Mouse (Mus musculus): ENCODE measurements at regions not wholly inside any gene's neighbourhood (a gene's known extent, or its start where the extent isn't known, plus 50 kb on each side); places are given as distances from the start of the nearest gene placed in this dataset.
A peak's percentile ranks its signal among the peaks of the same experiment; 100 is the strongest.
"Not testable (repeated sequence)": the region's sequence is repeated elsewhere in the genome, so short reads cannot be mapped to it uniquely, and the experiment has no call there.

DNA sequence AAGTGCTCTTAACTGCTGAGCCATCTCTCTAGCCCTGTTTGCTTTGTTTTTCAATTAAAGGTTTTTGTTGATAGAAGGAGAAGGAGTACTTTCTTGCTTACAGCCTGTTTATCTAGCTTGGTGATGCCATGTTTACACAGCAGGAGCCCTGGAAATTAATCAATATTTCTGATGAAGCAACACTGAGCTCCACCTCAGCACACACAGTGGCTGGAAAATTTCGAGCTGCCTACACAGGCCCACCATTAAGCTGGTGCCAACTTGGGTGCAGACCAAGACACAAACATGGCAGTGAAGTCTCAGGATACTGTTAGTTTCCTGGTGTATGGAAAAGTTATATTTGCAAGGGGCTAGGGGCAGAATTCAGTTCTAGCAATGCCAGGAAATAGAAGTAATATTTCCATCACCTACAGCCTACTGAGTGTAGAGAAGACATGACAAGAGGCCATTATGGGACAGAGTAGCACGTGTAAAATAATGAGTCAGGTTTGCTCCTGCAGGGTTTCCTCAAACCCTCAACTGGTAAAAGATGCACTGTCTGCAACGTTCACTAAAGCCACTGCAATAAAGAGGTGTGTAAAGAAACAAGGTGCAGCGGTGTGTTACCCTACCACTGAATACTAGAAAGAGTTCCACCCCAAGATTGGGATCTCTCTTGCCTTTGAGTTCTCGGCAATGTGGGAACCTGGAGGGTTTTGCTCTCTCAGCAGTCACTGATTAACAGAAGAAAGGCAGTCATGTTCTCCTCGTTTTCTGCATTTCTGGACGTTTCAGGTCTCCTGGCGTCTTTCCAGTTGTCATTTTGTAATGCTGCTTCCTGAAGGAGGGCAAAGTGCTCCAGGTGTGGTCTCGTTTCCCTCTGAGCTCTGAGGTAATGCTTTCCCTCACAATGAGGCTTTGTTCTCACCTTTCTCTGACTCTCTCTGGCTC lies 108.8 kb upstream of the Fhl2 start:
- no peak for DNase-seq (ENCODE audit: inconsistent ontology term)

DNA sequence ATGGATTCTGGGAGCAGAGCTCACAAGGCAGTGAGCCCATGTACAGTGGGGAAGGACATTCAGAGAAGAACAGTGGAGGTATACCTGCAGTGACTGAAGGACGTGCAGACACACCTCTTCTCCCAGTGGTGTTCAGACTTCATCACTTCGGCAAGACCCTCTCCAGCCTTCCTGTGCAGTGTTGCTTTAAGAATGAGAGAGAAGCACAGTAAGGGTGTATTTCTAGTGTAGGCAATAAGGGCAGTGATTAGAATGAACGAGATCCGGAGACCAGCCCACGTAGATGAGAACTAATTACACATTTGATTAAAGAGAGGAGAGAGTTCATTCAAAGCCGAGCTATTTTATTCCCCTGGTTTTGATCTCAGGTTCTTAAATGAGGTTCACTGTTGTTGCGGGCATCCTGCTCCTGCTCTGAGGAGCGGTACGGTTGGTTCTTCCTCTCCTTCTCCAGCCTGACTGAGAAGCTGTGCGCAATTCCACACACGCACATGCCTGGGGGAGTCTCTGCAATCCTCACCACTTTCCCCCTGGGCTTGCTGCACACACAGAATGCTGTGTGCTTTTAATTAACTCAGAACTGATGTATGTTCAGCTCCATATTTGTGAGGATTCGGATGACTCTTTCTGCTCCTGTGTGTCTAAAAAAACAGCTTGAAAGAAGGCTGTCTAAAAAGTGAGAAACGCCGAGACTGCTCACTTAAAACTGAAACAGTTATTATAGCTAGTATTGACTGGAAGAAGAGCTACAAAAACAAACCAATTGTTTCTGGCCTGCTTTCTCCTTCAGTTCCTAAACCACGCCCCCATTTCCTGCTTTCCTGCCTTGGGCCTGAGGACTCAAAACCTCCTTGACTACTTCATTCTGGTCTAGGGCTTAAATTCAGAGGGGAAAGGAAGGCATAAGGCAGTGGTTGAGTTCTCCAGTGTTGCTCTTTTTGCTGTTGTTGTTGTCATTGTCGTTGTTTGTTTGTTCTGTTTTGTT lies 114.2 kb upstream of the Fhl2 start:
- no peak for DNase-seq (ENCODE audit: inconsistent ontology term)

DNA sequence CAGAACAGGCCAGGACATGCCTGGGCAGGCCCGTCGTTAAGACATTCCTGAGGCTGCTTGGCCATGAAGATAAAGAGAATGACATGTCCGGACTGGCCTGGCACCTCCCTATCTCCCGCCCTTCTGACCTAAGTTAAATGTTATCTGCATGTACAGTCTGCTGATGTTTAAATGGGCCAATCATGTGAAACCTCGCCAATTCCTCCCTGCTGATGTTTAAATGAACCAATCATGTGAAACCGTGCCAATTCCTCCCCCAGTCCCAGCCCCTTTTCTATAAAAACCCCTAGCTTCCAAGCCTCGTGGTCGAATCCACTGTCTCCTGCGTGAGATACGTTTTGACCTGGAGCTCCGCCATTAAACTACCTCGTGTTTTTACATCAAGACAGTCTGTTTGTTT lies 119.5 kb upstream of the Fhl2 start:
- DNase-seq (ENCODE audit: inconsistent ontology term): not testable (repeated sequence)

DNA sequence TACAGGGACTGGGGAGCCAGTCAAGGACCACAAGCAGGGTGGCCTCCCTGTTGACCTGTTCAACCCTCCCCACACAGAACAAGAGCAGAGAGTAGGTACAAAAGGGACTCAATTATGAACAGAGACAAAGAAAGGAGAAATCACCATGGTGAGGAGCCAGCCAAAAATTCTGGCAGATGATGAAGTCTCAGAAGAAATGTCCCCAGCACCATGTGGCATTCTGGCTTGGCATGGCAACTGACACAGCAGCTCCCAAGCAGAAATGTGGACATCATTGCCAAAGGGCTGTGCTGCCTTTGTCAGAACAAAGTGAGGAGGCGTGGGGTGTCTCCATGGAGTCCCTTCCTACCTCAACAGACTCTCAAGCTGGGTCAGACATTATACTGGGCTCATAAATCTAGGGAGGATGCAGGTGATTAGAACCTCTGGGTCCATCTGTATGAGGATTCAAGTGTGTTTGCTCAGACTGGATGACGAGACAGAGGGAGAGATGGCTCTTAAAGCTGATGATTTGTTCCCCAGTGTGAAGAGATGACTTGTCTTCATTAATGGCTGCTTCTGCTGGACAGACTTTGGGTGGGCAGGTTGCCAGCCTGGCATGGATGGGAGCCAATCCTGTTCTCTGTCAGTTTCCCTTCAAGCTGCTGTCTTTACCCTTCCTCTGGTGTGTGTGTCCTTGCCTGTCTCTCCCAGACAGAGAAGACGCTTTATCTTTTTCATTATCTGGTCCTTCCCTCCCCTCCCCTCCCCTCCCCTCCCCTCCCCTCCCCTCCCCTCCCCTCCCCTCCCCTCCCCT lies 120.5 kb upstream of the Fhl2 start:
- peak; percentile 76 for DNase-seq (ENCODE audit: inconsistent ontology term)

DNA sequence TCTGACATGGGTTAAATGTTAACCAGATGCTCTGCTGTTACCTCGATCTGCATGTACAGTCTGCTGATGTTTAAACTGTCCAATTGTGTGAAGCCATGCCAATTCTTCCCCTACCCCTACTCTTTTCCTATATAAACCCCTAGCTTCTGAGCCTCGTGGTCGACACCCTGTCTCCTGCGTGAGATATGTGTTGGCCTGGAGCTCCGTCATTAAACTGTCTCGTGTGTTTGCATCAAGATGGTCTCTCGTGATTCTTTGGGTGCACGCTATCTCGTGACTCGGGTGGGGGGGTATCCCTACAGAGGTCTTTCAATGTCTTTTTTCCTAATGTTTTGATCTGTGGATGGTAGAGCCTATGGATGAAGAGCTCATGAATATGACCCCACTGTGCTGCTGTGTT lies 110.9 kb upstream of the Nck2 start:
- not testable (repeated sequence) for DNase-seq (ENCODE audit: inconsistent ontology term)

DNA sequence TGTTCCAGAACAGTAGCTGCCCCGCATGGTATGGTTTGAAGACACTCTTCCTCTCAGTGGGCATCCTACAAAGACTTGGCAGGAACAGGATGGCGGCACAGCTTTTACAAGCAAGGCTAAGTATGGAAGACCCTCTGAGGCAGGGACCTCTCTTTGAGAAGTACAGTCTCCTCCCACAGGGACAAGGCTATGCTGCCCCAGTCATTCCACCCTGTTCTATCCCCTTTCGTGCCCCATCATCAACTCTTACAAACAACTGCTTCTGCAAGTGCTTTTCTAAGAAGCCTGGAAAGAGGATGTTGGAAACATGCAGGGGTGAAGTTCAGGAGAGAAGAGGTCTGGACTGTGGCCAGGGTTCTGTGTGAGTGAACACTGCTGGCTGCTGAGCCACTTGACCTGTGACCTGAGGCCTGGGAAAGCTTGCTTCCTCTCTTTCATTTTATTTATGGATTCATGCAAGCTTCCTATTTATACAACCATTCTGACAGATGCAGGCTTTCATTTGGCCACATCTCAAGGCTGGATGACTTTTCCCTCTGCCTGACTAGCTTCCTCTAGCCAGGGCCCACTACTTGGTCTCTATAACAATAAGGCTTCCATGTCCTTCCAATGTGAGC lies 107.1 kb upstream of the Nck2 start:
- peak; percentile 30 for DNase-seq (ENCODE audit: inconsistent ontology term)

DNA sequence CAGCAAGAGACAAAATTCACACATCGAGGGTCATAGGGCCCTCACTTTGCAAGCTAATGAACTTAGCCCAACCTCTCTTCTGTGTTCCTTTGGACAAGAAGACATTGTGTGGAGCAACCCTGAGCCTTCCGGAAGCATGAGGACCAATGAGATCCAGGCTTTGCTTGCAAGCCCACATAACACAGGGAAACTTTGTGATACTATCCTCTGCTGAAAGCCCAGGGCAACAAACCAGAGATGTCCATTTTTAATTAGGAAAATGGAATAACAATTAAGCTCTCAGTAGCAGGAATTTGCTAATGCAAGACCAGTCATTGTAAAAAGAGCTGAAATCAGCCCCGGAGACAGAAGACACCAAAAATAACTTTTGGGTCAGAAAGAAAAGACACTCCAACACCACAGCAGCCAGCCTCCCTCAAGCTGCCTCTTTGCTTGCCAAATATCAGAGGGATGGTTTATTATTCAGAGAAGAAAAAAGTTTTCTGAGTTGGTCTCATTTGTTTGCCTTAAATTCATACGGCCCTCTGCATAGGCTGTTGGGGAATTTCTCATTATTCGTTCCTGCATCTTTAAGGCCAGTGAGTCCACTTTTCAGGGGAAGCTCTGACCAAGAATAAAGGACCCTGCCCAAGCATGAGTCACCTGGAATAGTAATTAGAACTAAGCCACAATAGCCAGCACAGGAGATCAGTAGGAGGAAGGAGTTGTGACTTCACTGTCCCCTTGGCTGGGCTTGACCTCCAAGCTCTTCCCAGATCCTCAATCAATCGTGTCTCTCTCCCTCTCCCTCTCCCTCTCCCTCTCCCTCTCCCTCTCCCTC lies 106.1 kb upstream of the Nck2 start:
- DNase-seq (ENCODE audit: inconsistent ontology term): peak; percentile 82

DNA sequence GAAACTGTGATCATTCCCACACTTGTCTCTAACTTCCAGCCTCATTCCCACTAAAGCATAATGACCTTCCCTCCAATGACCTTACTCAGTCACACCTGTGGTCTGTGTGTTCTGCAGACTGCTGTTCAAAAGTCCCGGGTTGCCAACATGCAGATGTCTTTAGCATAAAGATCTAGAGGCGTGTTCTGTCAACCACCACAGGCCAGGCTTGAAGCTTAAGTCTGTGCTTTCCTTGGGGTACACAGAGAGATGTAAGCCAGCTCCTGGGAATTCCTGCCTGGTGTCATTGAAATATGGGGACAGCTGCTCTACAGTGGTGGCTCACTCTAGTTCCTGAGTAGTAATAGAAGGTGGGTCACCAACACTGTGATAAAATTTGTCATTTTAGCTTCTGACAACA lies 101.5 kb upstream of the Nck2 start:
- DNase-seq (ENCODE audit: inconsistent ontology term): no peak

DNA sequence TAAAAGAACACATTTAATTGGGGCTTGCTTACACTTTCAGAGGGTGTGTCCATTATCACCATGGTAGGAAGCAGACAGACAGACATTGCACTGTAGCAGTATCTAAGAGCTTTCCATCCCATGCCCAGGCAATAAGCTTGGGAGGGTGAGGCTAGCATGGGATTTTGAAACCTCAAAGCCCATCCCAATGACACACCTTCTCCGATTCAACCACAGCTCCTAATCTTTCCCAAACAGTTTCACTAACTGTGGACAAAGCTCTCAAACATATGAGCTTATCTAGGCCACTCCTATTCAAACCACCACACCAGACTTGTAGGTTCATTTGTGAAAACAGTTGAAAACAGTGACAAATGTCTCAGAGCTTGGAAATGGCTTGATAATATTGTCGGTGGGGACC lies 101.0 kb upstream of the Nck2 start:
- no peak for DNase-seq (ENCODE audit: inconsistent ontology term)

DNA sequence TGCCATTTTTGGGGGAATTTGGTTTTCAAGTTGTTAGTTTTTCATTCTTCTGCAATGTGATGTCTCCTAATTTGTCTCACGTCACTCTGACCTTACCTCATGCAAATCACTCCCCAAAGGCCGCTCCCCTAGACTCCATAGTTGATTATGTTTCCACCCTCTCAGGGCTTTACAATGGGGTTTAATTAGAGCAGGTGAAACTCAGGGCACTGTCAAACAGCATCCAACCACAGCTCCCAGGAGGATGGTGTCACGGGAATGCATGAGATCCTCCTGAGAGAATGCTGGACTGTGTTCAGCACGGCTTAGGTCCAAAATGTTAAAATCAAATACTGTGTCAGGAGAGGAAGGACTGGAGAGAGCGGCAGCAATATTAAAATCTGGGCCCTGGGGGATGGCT lies 100.4 kb upstream of the Nck2 start:
- DNase-seq (ENCODE audit: inconsistent ontology term): no peak

DNA sequence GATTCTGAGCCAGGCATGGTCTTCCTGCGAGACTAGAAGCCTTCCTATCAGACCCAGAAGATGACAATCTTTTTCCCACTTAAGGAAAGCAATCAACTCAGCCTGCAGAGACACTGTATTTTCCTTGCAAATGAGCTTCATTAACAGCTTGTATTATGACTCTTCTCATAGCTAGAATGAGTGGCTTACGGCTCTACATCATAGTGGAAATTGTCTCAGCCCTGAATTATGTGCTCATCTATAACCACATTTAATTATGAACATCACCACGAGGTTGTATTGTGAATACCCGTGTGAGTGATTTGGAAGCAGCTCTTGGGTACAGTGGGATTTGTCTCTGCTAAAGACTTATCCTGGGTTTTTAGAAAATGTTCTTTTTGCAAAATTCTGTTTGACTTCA lies 97.2 kb upstream of the Nck2 start:
- DNase-seq (ENCODE audit: inconsistent ontology term): no peak

DNA sequence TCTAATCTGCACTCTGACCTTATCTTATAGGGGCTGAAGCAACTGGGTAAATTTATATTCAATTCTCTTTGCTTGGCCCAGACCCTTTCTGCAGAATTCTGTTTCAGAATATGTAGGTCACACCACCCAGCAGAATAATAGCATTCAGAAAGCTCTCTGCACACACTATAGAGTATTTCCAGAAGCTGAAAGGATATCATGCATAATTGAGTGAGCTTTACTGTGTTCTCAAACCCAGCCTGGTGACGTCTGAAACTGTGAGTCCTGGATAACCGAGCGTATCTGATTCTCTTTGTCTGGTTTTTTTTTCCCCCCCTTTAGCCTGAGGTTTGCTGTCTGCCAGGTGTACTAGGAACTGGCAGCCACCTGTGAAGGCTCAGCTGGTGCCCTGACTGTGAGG lies 94.4 kb upstream of the Nck2 start:
- no peak for DNase-seq (ENCODE audit: inconsistent ontology term)

DNA sequence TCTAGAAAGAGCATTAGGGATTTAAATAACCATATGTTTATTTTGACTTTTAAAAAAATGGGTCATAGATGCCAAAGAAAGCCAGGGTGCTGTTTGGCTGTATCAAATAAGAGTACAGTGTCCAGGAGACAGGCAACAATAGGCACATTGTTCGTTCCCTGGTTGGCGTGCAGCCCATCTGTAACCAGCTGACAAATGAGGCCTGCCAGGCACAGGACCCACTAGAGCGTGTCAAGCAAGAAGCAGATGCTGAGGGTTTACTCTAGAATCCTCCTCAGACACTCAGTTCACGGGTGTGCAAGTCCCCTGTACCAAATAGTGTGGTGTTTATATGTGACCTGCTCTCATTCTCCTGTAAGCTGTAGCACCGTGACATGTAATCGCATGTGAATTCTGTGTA lies 86.2 kb upstream of the Nck2 start:
- peak; percentile 94 for DNase-seq (ENCODE audit: inconsistent ontology term)

DNA sequence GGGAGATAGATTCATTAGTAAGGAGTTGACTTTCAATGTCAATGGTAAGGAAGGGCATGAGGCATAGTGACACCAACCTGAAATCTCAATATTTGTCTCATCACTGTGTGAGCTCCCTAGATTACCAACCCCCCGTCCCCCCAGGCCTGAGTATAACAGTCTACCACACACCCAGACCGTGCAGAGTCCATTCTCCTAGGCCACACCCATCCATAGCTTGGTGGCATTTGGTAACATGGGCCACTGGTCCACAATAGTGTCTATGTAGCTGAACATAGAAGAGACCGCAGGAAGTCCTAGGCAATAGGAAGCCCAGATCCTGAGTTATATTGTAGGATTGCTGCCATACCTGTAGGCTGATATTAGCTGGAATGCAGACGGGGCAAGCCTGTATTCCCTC lies 84.7 kb upstream of the Nck2 start:
- DNase-seq (ENCODE audit: inconsistent ontology term): no peak

DNA sequence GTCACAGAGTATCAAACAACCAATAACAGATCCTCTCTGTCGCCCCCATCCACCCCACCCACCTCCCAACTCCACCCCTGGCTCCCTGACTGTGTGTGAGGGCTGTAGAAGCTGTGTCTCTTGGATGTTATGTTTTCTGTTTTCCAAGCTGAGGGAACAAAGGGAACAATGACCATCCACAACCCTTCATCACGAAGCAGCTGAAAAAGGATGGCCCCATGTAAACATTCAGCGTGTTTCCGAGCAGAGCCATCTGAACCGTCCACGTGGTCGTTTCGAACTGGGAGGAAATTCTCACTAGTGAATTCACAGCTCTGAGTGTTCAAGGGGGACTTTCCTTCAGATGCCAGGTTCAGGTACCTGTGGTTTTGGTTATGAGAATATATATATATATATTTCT lies 84.1 kb upstream of the Nck2 start:
- DNase-seq (ENCODE audit: inconsistent ontology term): no peak

DNA sequence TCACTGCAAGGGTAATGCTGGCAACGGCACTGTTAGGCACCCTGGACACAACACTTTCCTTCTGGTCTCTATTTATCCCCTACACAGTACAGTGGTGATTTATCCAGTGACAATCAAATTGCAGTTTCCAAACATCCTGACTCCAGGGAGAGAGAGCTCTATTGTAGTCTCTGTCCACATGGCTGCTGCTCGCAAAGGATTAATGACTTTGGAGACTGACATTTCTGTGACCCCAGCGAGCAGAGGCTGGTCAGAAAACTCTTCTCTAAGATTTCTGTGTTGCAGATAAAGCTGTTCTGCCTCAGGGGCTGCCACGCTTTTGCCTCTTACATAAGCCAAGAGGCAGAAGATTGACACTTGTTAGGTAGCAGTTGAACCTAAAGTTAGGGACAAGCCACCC lies 83.6 kb upstream of the Nck2 start:
- peak; percentile 58 for DNase-seq (ENCODE audit: inconsistent ontology term)

DNA sequence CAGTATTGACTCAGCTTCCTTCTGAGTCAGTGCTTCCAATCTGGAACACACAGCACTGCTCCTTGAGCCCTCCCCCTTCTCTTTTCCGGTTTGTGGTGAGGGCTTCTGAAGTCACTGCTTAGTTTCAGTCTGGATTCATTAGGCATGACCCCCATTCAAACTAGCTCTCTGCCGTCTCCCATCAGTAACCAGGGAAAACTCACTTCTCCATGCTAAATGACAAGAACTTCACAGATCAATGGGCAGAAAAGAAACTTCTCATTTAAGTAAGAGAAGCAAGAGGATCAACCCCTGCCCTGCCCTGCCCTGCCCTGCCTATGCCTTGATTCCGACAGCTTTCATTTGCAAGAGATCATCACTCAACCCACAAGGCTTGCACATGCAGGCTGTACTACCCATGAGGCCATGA lies 82.9 kb upstream of the Nck2 start:
- DNase-seq (ENCODE audit: inconsistent ontology term): peak; percentile 74

DNA sequence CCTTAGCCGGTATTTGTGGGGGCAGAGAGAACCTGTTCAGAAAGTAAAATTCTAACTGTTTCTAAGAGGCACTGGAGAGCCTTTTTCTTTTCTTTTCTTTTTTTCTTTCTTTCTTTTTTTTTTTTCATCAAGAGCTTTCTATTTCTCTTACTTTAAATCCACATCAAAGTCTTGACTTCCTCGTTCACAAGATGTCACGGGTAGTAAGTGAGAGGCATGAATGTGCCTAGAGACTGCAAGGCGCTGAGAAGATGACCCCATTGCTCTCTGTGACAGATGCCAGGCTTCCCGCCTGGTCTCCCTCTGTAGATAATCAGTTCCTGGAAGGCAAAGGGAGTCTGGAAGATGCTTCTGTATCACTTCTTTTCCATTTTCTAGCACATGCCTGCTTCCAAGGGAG lies 82.2 kb upstream of the Nck2 start:
- DNase-seq (ENCODE audit: inconsistent ontology term): no peak

DNA sequence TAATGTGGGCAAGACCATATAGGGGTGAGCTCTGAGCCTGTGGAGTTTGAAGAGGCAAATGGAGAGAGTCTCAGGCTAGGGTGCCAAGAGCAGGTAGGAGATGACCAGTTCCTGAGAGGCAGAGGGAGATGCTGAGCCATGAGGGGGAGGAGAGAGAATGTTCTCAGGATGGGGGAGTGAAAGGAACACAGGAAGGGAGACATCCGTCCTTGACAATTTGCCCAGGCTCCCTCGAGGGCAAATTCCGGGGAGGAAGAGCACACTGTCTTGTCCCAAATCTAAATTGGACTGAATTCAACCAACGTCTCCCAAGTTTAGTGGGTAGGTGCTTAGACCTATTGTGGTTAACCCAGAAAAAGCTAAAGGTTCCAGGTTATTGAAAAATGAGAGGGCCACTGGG lies 81.2 kb upstream of the Nck2 start:
- no peak for DNase-seq (ENCODE audit: inconsistent ontology term)

DNA sequence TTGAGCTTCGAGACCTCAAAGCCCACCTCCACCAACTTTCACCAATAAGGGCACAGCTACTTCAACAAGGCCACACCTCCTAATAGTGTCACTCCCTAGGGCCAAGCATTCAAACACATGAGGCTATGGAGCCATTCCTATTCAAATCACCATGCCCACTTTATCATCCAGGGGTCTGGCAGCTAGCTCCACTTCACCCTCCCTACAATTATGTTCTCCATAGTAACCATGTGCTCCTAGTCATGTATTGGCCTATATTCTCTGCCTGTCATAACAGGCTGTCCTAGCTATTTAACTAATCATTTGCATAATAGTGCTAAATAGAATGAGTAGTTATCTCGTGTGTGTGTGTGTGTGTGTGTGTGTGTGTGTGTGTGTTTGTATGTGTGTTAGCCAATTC lies 77.9 kb upstream of the Nck2 start:
- DNase-seq (ENCODE audit: inconsistent ontology term): no peak

Data from Muller cell, postnatal 12 days (primary cell).